Mouse (Mus musculus) MEL (cell line): ENCODE measurements at regions not wholly inside any gene's neighbourhood (a gene's known extent, or its start where the extent isn't known, plus 50 kb on each side); places are given as distances from the start of the nearest gene placed in this dataset.

Source experiments
- DNase-seq: peaks from one replicate; pipeline ENCODE4 v3.0.0; 2011; ENCODE audit warnings: low read depth, low spot score
- H3K27ac ChIP-seq: 2 replicates; pipeline ENCODE4 v1.5.1; 2012; ENCODE audit warnings: low read depth, mild to moderate bottlenecking, control low read depth, low read length, moderate library complexity; ENCODE audit not compliant: control insufficient read depth
- H3K27me3 ChIP-seq, 2 experiments: fragments of 150-350 bp in 1 of 2; sonication (generic) in 1 of 2; 2 replicates each; pipeline ENCODE4 v1.6.1; 2012; ENCODE audit warnings: low read length in 2 of 2, mild to moderate bottlenecking in 2 of 2, improper control_type of control experiment in 1 of 2, moderate library complexity in 1 of 2; ENCODE audit not compliant: insufficient read depth in 2 of 2, control insufficient read depth in 1 of 2
- H3K36me3 ChIP-seq, 2 experiments: 2 replicates each; pipeline ENCODE4 v1.6.1; 2012 to 2014; ENCODE audit warnings: low read length in 2 of 2, improper control_type of control experiment in 1 of 2, inconsistent platforms in 1 of 2, mild to moderate bottlenecking in 1 of 2; ENCODE audit not compliant: insufficient read depth in 2 of 2, control insufficient read depth in 1 of 2
- H3K4me1 ChIP-seq, 2 experiments: fragments of 150-350 bp in 1 of 2; sonication (generic) in 1 of 2; 2 replicates each; pipeline ENCODE4 v1.6.1; 2012; ENCODE audit warnings: low read length in 2 of 2, improper control_type of control experiment in 1 of 2, mild to moderate bottlenecking in 1 of 2; ENCODE audit not compliant: insufficient read depth in 2 of 2, control insufficient read depth in 1 of 2
- H3K4me3 ChIP-seq, 2 experiments: fragments of 150-350 bp in 1 of 2; sonication (generic) in 1 of 2; 2 replicates each; pipeline ENCODE4 v1.5.1; 2012; ENCODE audit warnings: low read depth in 2 of 2, low read length in 2 of 2, mild to moderate bottlenecking in 2 of 2, moderate library complexity in 2 of 2, control low read depth in 1 of 2, improper control_type of control experiment in 1 of 2; ENCODE audit not compliant: control insufficient read depth in 1 of 2, insufficient read depth in 1 of 2
- H3K79me2 ChIP-seq: 2 replicates; pipeline ENCODE4 v1.6.1; 2012; ENCODE audit warnings: mild to moderate bottlenecking, low read length, moderate library complexity; ENCODE audit not compliant: control insufficient read depth, poor library complexity, insufficient read depth
- H3K9ac ChIP-seq: 2 replicates; pipeline ENCODE4 v1.6.1; 2012; ENCODE audit warnings: low read depth, mild to moderate bottlenecking, control low read depth, low read length, moderate library complexity; ENCODE audit not compliant: control insufficient read depth, poor library complexity, severe bottlenecking
- H3K9me3 ChIP-seq: fragments of 150-350 bp; sonication (generic); replicated peaks from 2 replicates; pipeline ENCODE4 v1.6.1; 2012; ENCODE audit warnings: mild to moderate bottlenecking, low read length, improper control_type of control experiment, moderate library complexity; ENCODE audit not compliant: insufficient read depth
- CHD2 ChIP-seq: IDR thresholded peaks from 2 replicates; pipeline ENCODE4 v1.6.1; 2011; ENCODE audit warnings: low read length, improper control_type of control experiment
- E2F4 ChIP-seq: IDR thresholded peaks from 2 replicates; pipeline ENCODE4 v1.6.1; 2011; ENCODE audit warnings: low read depth, low read length, improper control_type of control experiment, borderline replicate concordance
- EP300 ChIP-seq, 2 experiments: IDR thresholded peaks; 2 replicates each; pipeline ENCODE4 v1.6.1; 2011; ENCODE audit warnings: improper control_type of control experiment in 2 of 2, low read length in 2 of 2, low read depth in 1 of 2, mild to moderate bottlenecking in 1 of 2
- ETS1 ChIP-seq: IDR thresholded peaks from 2 replicates; pipeline ENCODE4 v1.6.1; 2012; ENCODE audit warnings: low read depth, mild to moderate bottlenecking, inconsistent platforms, low read length, improper control_type of control experiment, moderate library complexity
- MAFK ChIP-seq: IDR thresholded peaks from 2 replicates; pipeline ENCODE4 v1.6.1; 2011; ENCODE audit warnings: low read depth, mild to moderate bottlenecking, low read length, improper control_type of control experiment, borderline replicate concordance
- MAX ChIP-seq: IDR thresholded peaks from 2 replicates; pipeline ENCODE4 v1.6.1; 2011; ENCODE audit warnings: low read length, improper control_type of control experiment
- MAZ ChIP-seq: IDR thresholded peaks from 2 replicates; pipeline ENCODE4 v1.6.1; 2012; ENCODE audit warnings: low read depth, mild to moderate bottlenecking, inconsistent platforms, low read length, improper control_type of control experiment
- MEF2A ChIP-seq: IDR thresholded peaks from 2 replicates; pipeline ENCODE4 v1.6.1; 2014; ENCODE audit warnings: low read depth, mild to moderate bottlenecking, inconsistent platforms, low read length, improper control_type of control experiment; ENCODE audit not compliant: poor library complexity, insufficient replicate concordance, severe bottlenecking; ENCODE audit errors: extremely low read depth
- NELFE ChIP-seq: IDR thresholded peaks from 2 replicates; pipeline ENCODE4 v1.6.1; 2011; ENCODE audit warnings: low read depth, low read length, improper control_type of control experiment
- SMC3 ChIP-seq: IDR thresholded peaks from 2 replicates; pipeline ENCODE4 v1.6.1; 2011; ENCODE audit warnings: low read depth, low read length, improper control_type of control experiment
- TAL1 ChIP-seq: IDR thresholded peaks from 2 replicates; pipeline ENCODE4 v1.6.1; 2012; ENCODE audit warnings: mild to moderate bottlenecking, inconsistent platforms, low read length, moderate library complexity, mixed read lengths
- USF1 ChIP-seq: IDR thresholded peaks from 2 replicates; pipeline ENCODE4 v1.6.1; 2014; ENCODE audit warnings: low read depth, mild to moderate bottlenecking, inconsistent platforms, low read length, improper control_type of control experiment, moderate library complexity
- USF2 ChIP-seq, 2 experiments: IDR thresholded peaks; 2 replicates each; pipeline ENCODE4 v1.6.1; 2011 to 2012; ENCODE audit warnings: improper control_type of control experiment in 2 of 2, low read length in 2 of 2, borderline replicate concordance in 1 of 2, inconsistent platforms in 1 of 2, low read depth in 1 of 2, mild to moderate bottlenecking in 1 of 2; ENCODE audit not compliant: insufficient read depth in 1 of 2
- ZMIZ1 ChIP-seq: IDR thresholded peaks from 2 replicates; pipeline ENCODE4 v1.6.1; 2012; ENCODE audit warnings: low read depth, mild to moderate bottlenecking, inconsistent platforms, low read length, improper control_type of control experiment, moderate library complexity

DNA sequence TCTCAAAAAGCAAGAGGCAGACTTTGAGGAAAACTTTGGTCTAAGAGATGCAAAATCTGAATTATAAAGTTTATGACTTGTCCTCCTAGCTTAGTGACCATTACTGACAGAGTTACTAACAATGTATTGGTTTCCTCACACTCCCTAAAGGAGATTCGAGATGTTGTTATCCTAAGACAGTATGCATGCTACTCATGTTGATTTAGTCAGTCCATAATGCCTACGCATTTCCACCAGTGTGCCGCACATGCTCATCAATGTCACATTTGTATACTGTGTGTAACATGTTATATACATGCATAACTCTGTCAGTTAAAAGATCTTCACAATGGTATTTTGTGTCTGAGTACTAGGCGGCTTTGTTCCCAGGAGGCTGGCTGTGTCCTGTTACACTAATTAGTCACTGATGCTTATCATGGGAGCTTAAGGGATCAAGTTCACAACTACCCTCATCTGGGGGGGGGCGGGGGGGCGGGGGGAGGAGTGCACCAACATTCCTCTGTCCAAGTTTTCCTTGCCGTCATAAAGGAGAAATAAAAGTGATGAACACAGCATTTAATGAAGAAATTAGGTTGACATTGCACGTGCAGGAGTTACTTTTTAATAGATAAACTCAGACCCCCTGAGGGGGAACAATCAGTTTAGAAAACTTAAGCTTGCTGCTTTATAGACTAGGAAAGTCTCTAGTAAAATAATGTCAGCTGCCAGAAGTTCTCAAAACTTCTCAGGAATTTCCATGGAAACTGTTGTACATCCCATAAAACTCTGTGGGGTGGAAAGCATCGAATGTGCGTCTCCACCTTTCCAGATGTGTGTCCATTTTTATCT is 208.6 kb upstream of the Adcy2 start:
- no peak for DNase-seq
- Histone ChIP-seq H3K9me3 (no peaks in the 10 kb centered on the region), H3K4me3 (no peak overlapping the region), H3K4me1 (no peaks in the 10 kb centered on the region), H3K27me3 (no peaks in the 10 kb centered on the region), H3K36me3 (no peaks in the 10 kb centered on the region), H3K79me2 (no peaks in the 10 kb centered on the region), H3K27ac (no peak overlapping the region), H3K9ac (no peak overlapping the region)
- TF ChIP-seq MAX (no peak), USF2 (IDR thresholded peaks at IDR 0.05; ENCODE audit: borderline replicate concordance in 1 of 2, insufficient read depth in 1 of 2, low read depth in 1 of 2, low read length in 2 of 2) (no peak), MAZ (no peak)

DNA sequence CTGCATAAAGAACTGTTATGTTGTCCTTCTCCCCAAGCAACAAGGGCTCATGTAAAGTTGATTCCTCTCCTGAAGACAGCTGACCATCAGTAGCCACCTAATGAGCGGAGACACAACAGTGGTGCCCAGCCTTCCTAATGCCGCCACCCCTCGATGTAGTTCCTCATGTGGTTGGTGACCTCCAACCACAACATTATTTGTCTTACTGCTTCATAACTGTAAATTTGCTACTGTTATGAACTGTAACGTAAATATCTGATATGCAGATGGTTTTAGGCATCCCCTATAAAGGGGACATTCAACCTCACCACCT is 209.2 kb upstream of the Adcy2 start:
- no peak for DNase-seq
- TF ChIP-seq E2F4 (no peak), USF1 (no peak), MAFK (no peak), ETS1 (no peak), ZMIZ1 (no peak), MAZ (no peak), USF2 (IDR thresholded peaks at IDR 0.05; ENCODE audit: borderline replicate concordance in 1 of 2, insufficient read depth in 1 of 2, low read depth in 1 of 2, low read length in 2 of 2) (no peak), SMC3 (no peak), TAL1 (no peak), MAX (no peak), NELFE (no peak), MEF2A (no peak), EP300 (IDR thresholded peaks at IDR 0.05; ENCODE audit: low read depth in 1 of 2, low read length in 2 of 2) (no peak), CHD2 (no peak)
- Histone ChIP-seq H3K9me3 (no peaks in the 10 kb centered on the region), H3K27ac (no peak overlapping the region), H3K36me3 (no peaks in the 10 kb centered on the region), H3K9ac (no peak overlapping the region), H3K4me3 (no peak overlapping the region), H3K79me2 (no peaks in the 10 kb centered on the region), H3K27me3 (no peaks in the 10 kb centered on the region), H3K4me1 (no peaks in the 10 kb centered on the region)
